Comparison of ENCODE assay signal across 8 mouse cellular contexts in the genomic region with DNA sequence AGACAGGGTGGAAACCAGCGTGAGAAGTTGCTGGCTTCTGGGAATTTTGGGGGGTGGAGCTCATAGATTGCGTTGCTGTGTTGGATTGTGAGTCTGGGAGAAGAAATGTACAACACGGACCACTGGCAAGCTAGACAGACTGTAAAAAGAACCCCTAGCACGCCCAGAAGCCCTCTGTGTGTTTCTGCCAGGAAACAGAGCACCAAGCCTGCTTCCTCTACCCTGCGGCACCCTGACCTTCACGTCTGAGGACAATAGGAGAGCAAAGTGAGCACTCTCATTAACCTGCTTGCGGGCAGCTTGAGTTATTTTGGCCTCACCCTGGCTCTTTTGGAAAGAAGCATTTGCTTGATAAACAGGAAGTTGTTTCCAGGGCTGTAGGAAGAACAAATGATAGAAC.
DNase-seq lines count a peak whose midpoint lies in the region; ATAC-seq lines count a peak whose summit lies in the region.

No protein-coding gene starts in this region.

- H3K4me3 ChIP-seq in heart, embryonic 14.5 days (ENCODE audit: control insufficient read depth in 1 of 2, insufficient read depth in 1 of 2, low read depth in 1 of 2, low read length in 2 of 2): no peak overlapping the region
- H3K4me3 ChIP-seq in forebrain, embryonic 16.5 days (replicated peaks; ENCODE audit: low read length): no peak overlapping the region
- H3K4me3 ChIP-seq in hindbrain, embryonic 14.5 days (replicated peaks; ENCODE audit: low read length): no peak overlapping the region

- no peaks in the 10 kb centered on the region for H3K27me3 ChIP-seq in heart, embryonic 14.5 days (ENCODE audit: control insufficient read depth, insufficient read depth, low read length)
- H3K27me3 ChIP-seq in forebrain, embryonic 16.5 days (replicated peaks; ENCODE audit: control insufficient read depth, insufficient read depth, low read length): no peaks in the 10 kb centered on the region
- H3K27me3 ChIP-seq in hindbrain, embryonic 14.5 days (ENCODE audit: control insufficient read depth, insufficient read depth, low read length): no peaks in the 10 kb centered on the region

- H3K4me2 ChIP-seq in heart, embryonic 14.5 days (ENCODE audit: low read length): peak overlapping the region; percentile 11; the same call in 1 of the 2 replicates
- no peak overlapping the region for H3K4me2 ChIP-seq in forebrain, embryonic 16.5 days (ENCODE audit: low read length)
- H3K4me2 ChIP-seq in hindbrain, embryonic 14.5 days (replicated peaks): no peak overlapping the region

- 37% methylated on average over 7 of the region's 7 CpGs for WGBS in heart, embryonic 14.5 days
- WGBS in forebrain, embryonic 16.5 days: 81% methylated on average over 7 of the region's 7 CpGs
- WGBS in hindbrain, embryonic 14.5 days: 75% methylated on average over 7 of the region's 7 CpGs

- no peaks in the 10 kb centered on the region for H3K9me3 ChIP-seq in heart, embryonic 14.5 days (ENCODE audit: control insufficient read depth, low read length)
- H3K9me3 ChIP-seq in forebrain, embryonic 16.5 days (ENCODE audit: control insufficient read depth, low read length): no peaks in the 10 kb centered on the region
- no peaks in the 10 kb centered on the region for H3K9me3 ChIP-seq in hindbrain, embryonic 14.5 days (ENCODE audit: control insufficient read depth, low read length)

- no peak for ATAC-seq in heart, embryonic 14.5 days (ENCODE audit: insufficient number of reproducible peaks, insufficient read depth, low FRiP score, low read depth)
- no peak for ATAC-seq in forebrain, embryonic 16.5 days
- no peak for ATAC-seq in hindbrain, embryonic 14.5 days (ENCODE audit: low FRiP score)

- H3K4me1 ChIP-seq in heart, embryonic 14.5 days (ENCODE audit: control insufficient read depth in 2 of 2, insufficient read depth in 2 of 2, low read length in 2 of 2): peaks cover 25 to 48% of the 10 kb centered on the region in 2 experiments
- no peaks in the 10 kb centered on the region for H3K4me1 ChIP-seq in forebrain, embryonic 16.5 days (replicated peaks; ENCODE audit: control insufficient read depth, insufficient read depth, low read length)
- no peaks in the 10 kb centered on the region; the same call in 1 of the 2 replicates for H3K4me1 ChIP-seq in hindbrain, embryonic 14.5 days (replicated peaks; ENCODE audit: control insufficient read depth, insufficient read depth, low read length)

- H3K9ac ChIP-seq in heart, embryonic 14.5 days (ENCODE audit: low read length): no peak overlapping the region; the same call in 1 of the 2 replicates
- H3K9ac ChIP-seq in forebrain, embryonic 16.5 days (replicated peaks; ENCODE audit: low read depth, low read length): no peak overlapping the region
- H3K9ac ChIP-seq in hindbrain, embryonic 14.5 days: no peak overlapping the region

- peak overlapping the region; percentile 50 to 78 for H3K27ac ChIP-seq in heart, embryonic 14.5 days (replicated peaks in 1 of 2; ENCODE audit: control insufficient read depth in 1 of 2, insufficient read depth in 1 of 2, low read depth in 2 of 2, low read length in 2 of 2)
- H3K27ac ChIP-seq in forebrain, embryonic 16.5 days (ENCODE audit: low read length): no peak overlapping the region
- H3K27ac ChIP-seq in hindbrain, embryonic 14.5 days: no peak overlapping the region

- peak; percentile 20 for DNase-seq in urinary bladder, postnatal 14 days (ENCODE audit: low spot score)
- no peak for DNase-seq in urinary bladder, postnatal 25 days (ENCODE audit: low spot score)
- peak; percentile 55 to 82 for DNase-seq in kidney, postnatal 25 days
- DNase-seq in thymus, postnatal 4 days: peak; percentile 53
- no peak for DNase-seq in hindbrain, embryonic 14.5 days (ENCODE audit: low spot score)
- DNase-seq in layer of hippocampus, postnatal 10 days (ENCODE audit: low spot score in 2 of 2): no peak

- H3K36me3 ChIP-seq in heart, embryonic 14.5 days (ENCODE audit: control insufficient read depth, insufficient read depth, low read length): no peaks in the 10 kb centered on the region
- H3K36me3 ChIP-seq in forebrain, embryonic 16.5 days (ENCODE audit: control insufficient read depth, insufficient read depth): no peaks in the 10 kb centered on the region
- no peaks in the 10 kb centered on the region for H3K36me3 ChIP-seq in hindbrain, embryonic 14.5 days (replicated peaks; ENCODE audit: control insufficient read depth, insufficient read depth)

Comparison
In these comparisons a context has a peak if more than half of its experiments do, and no peak if none do; other contexts are left out.
1. DNase-seq: peak in urinary bladder, postnatal 14 days (single experiment), kidney, postnatal 25 days (2 of 2) and thymus, postnatal 4 days (single experiment); none in urinary bladder, postnatal 25 days (single experiment), hindbrain, embryonic 14.5 days (single experiment) and layer of hippocampus, postnatal 10 days (0 of 2).
2. H3K27ac ChIP-seq: peak in heart, embryonic 14.5 days (2 of 2); none in forebrain, embryonic 16.5 days (single experiment) and hindbrain, embryonic 14.5 days (single experiment).